Mouse (Mus musculus): ENCODE results near the gene Opa3.

Opa3 gene

DNA sequence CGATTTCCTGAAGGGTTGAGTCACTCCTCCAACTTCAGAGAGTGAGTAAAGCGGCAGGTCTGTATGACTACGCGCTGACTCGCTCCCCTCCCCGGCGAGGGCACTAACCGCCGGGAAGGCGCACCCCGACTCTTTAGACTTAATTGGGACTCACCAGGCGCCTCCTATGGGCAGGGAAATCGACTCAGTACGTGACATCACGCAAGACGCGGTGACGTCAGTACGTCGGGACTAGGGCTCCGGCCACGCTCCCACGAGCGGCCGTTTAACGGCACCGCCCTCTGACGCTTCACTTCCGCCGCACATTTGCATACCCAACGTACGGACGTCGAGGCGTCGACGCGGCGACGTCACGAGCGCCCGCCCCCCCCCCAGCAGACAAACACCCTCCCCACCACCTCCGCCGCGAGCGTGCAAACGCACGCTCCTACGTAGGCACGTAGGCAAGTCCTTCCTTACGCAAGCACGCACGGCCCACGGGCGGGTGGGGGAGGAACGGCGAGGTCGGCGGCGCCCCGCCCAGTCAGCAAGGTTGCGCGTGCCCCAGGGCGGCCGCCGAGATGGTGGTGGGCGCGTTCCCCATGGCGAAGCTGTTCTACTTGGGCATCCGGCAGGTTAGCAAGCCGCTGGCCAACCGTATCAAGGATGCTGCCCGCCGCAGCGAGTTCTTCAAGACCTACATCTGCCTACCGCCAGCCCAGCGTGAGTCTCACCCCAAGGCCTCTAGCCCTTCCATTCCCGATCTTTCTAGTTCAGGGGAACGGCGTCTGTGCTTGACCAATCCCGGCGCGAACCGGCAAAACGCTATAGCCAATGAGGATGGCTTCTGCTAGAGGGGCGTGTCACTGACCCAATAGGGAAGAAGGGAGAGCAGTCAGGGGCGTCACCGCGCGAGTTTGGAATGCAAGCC is at the start of gene Opa3:
Gene Opa3 (plus strand): TSS at position 452 of the 910 bp plus-strand sequence.
- DNase-seq (ENCODE audit: low spot score), result peak; percentile 94

DNA sequence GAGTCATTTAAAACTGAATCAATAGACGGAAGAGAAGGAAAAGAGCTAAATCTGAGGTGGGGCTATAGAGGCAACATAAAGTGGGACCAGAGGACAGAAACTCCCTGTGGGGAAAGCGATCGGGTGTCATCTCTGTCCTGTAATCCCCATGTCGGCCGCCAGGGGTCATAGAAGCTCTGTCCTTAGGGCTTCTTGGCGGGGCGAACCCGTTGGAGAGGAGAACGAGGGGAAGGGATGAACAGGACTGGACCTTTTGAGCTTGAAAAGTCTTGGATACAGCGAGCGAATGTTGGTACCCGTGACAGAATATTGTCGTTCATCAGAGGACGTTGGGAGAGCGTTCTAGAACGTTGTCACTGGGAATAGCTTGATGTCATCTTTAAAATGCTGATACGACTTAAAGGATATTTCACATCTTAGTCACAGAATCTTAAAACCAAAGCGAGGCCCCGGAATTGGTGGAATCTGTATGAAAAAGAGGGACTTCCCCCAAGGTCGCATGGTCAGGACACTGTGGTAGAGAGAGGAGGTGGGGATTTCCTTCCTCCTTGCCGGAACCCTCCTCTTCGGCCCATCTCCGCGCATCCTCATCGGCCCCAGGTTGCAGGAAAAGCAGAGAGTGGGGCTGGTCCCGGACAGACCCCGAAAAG is 49.6 kb upstream of the Opa3 start:
- DNase-seq (ENCODE audit: low spot score), result peak; percentile 69

DNA sequence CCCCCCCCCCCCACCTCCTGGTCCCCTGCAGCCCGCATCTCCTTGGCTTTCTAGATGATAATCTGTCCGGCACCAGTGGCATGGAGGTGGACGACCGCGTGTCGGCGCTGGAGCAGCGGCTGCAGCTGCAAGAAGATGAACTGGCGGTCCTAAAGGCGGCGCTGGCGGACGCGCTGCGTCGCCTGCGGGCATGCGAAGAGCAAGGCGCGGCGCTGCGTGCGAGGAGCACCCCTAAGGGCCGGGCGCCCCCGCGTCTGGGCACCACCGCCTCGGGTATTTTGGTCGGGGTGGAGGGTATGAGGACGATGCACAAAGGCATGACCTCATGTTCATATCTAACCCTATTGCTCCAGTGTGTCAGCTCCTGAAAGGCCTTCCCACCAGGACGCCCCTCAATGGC is 49.0 kb upstream of the Opa3 start:
- peak; percentile 43 for DNase-seq (ENCODE audit: low spot score)

DNA sequence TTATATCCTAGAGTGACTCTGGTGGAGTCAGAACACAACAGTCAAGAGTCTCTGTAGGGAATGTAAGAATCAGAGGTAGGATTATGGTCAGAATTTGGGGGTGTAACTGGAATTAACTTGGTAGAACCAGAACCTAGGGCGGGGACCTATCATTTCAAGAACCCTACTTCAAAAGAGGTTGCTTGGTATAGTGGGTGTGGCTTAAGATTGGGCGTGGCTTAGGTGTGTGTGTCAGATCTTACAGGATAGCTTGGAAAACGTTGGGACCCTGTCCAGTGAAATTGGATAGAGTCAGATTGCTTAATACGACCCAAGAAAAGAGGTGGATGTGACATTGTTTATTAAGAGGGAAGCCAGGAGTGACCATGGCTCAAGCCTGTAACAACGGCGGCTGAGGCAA is 48.2 kb upstream of the Opa3 start:
- DNase-seq (ENCODE audit: low spot score), result no peak

DNA sequence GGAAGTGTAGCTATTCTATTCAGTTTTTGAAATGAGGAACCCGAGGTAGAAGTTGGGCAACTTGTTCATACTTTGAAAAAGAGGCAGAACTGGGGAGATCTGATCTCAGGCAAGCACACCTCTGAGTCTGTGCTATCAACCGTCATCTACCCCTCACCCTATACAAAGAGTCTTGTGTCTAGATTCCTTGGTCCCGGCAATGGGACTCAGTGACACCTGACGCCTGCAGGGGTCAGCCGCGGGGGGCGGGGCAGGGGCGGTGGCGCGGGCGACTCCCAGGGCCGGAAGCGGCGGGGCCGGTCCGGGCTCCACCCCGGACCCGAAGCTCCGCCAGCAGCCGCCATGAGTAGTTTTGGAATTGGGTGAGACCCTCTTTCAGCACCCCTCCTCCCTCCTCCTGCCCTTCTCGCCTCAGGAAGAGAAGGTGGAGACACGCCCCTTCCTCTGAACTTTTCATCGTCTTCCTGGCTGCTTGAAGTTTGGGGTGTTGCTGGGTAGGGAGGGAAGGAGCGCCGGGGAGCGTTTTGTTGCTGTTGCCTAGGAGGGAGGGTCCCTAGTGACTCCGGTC is 47.2 kb upstream of the Opa3 start:
- DNase-seq (ENCODE audit: low spot score), result no peak

DNA sequence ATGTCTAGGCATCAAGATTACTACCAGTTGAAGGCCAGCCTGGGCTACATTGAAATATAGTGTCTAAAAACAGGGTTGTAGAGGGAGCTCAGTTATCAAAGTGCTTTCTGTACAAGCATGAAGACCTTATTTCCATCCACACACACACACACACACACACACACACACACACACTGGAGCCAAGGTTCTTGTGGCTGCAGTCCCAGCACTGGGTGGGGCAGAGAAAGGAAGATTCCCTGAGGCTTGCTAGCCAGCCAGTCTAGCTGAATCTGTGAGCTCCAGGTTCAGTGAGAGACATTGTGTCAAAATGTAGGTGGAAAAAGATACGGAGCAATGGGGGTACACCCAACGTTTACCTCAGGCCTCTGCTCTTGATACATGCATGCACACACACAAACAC is 43.9 kb upstream of the Opa3 start:
- DNase-seq (ENCODE audit: low spot score), result no peak

DNA sequence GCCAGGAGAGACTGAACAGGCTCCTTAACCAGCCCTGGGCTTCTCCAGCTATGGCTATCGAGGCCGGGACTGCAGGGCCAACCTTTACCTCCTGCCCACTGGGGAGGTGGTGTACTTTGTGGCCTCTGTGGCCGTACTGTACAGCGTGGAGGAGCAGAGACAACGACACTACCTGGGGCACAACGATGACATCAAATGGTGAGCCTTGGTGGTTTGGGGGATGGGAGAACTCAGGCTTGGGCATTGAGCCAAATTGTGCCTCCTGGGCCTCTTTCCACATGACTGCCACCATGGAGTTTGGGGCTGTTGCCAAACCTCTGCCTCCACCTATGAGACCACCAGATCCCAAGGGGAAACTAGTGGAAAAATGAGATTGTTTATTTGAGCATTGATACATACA is 43.4 kb upstream of the Opa3 start:
- DNase-seq (ENCODE audit: low spot score), result no peak

DNA sequence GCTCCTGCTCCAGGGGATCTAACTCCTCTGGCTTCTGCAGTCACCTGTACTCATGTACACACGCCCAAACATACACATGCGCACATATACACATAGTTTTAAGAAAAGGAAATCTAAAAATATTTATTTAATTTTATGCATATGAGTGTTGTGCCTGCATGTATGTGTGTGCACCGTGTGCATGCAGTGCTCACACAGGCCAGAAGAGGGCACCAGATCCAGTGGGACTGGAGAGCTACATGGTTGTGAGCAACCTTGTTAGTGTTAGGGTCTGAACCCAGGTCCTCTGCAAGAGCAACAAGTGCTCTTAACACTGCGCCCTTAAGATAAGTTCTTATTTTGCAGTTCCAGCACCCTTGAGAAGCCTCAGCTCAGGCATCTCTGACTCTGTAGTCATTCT is 33.5 kb upstream of the Opa3 start:
- DNase-seq (ENCODE audit: low spot score), result no peak

DNA sequence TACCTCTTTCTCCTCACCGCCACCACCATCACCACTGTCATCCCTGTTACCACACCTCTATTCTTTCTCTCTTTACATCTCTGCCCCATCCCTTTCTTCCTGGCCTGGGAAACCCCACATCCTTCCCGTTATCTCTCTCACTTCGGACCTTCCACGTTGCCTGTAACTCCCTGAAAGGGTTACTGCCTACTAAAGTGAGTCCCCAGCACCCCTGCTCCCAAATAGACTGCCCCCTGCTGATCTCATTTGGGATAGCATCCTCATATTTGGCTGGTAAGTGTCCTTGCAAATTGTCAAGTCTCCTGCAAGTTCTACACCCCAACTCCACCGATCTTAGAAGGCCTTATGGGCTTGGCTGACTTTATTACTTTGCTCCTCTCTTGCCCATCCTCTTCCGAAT is 31.5 kb upstream of the Opa3 start:
- no peak for DNase-seq (ENCODE audit: low spot score)

DNA sequence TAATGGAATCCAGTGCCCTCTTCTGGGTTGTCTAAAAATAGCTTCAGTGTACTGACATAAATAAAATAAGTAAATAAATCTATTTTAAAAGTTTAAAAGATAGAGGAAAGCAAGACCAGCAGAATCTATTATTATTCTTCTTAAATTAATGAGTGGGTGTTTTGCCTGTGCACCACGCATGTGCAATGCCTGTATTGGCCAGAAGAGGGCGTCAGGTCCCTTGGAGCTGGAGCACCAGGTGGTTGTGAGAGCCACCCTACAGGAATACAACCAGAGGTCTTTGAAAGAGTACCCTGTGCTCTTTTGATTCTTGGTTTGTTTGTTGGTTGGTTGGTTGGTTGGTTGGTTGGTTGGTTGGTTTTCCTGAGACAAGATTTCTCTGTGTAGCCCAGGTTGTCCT is 30.1 kb upstream of the Opa3 start:
- peak; percentile 35 for DNase-seq (ENCODE audit: low spot score)

DNA sequence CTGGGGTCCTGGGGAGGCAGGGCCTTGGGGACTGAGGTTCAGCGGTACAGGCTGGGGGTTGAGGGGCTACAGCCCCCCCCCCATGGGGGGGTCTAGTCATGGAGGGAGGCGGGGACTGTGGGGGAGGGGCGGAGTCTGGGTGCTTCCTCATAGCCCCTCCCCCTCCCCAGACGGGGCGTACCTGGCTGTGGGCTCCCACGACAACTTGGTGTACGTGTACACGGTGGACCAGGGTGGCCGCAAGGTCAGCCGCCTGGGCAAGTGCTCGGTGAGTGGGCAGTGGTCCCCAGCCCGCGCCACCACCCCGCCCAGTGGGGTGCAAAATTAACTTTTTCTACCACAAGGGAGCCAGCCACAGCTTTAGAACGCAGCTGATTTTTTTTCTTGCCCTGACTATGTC is 26.5 kb upstream of the Opa3 start:
- DNase-seq (ENCODE audit: low spot score), result no peak

DNA sequence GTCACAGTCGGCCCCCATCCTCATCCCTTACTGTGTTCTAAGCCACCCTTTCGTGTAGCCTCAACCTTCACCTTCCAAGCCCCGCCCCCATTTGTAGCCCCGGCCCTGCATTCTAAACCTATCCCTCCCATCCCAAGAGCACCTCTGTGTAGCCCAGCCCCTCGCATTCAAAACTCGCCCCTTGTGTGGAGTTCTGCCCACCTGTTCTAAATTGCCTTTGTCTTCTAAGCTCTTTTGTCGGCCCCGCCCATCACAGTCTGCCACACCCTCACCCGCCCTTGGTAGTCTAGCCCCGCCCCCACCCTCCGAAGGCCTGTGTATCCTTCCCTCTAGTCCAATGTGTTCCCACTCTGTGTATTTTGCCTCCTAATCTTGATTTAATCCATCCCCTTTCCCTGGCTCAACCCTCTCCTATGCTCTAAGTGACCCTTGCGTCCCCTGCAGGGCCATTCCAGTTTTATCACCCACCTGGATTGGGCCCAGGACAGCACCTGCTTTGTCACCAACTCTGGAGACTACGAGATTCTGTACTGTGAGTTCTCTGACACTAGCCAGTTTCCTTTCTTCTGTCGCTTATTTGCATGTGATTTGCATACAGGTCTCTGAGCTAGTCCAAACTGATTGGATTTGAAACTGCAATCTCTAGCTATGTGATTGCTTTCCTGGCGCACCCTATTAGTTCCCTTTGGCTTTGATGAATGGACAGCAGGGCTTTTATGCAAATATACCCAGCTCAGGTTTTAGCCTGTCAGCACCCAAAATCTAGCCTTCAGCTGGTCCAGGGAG is 25.9 kb upstream of the Opa3 start:
- no peak for DNase-seq (ENCODE audit: low spot score)

DNA sequence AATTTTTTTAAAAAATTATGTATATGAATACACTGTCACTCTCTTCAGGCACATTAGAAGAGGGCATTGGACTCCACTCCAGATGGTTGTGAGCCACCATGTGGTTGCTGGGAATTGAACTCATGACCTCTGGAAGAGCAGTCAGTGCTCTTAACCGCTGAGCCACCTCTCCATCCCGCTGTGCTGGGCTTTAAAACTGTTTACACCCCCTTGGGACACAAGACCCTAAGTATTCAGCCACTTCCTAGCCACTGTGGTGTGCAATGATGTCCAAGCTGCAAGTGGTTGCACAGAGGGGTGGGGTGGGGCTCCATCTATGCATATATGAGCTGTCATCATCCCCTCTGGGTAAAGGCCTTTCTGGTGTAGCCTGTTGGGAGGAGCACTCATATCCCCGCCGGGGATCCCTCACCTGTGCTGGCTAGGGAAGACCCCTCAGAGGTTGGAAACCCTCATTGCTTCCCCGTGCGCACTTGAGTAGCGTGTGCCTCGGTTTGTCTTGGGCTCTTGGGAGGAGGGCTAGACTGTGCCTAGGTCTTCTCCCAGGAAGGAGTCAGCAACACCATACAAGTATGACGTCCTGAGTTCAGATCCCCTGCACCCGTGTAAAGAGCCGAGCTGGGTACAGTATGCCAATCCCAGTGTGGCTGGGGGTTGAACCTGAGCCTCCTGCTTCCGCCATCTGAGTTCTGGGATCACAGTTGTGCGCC is 19.8 kb upstream of the Opa3 start:
- DNase-seq (ENCODE audit: low spot score), result no peak

DNA sequence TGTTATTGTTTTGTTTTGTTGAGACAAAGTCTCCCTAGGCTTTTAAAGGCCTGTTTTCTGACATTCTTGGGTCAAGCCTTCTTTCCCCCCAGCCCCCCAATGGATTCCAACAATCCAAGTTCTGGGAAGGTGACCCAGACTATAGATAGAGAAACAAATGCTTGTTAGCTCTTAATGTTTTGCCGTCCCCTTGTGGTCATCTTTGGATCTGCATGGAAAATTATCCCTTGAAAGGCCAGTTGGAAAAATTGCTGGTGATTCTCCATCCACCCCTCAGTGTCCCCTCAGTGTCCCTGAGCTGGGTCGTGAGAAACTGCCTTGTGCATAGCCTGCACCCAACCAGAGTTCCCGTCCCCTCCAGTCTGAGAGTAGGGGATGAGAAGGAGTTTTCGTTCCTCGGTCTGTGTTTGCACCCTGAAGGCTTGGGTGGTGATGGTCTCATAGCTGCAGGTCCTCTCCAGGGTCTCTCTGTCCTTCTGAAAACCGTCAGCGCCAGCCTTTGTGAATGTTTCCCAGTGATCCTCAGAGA is 19.1 kb upstream of the Opa3 start:
- DNase-seq (ENCODE audit: low spot score), result no peak

DNA sequence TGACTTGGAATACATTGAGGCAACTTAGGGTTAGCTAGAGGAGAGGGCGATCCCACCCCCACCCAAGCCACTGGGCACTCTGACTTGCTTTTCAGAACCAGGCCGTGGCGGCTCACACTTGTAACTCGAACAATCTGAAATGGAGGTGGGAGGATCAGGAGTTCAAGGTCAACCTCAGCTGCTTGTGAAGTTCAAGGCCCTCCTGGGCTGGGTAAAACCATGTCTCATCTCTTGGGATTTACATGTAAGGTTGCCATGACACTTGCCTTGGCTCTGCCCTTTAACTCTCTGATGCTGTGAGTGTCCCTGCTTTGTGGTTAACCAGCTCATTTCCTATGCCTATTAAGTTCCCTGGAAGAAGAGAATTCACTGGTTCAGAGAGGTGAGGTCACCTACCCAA is 18.6 kb upstream of the Opa3 start:
- DNase-seq (ENCODE audit: low spot score), result no peak

DNA sequence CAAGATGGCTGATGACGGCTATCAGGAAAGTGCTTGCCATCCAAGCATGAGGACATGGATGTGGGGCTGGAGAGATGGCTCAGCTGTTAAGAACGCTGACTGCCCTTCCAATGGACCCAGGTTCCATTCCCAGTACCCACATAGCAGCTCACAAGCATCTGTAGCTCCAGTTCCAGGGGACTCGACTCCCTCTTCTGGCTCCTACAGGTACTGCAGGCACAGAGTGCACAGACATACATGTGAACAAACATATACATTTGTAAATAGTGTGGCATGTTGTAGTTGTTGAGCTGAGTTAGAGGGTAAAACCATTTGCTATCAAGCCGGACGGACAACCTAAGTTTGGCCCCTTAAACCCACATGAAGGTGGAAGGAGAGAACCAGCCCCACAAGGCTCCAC is 18.1 kb upstream of the Opa3 start:
- no peak for DNase-seq (ENCODE audit: low spot score)

DNA sequence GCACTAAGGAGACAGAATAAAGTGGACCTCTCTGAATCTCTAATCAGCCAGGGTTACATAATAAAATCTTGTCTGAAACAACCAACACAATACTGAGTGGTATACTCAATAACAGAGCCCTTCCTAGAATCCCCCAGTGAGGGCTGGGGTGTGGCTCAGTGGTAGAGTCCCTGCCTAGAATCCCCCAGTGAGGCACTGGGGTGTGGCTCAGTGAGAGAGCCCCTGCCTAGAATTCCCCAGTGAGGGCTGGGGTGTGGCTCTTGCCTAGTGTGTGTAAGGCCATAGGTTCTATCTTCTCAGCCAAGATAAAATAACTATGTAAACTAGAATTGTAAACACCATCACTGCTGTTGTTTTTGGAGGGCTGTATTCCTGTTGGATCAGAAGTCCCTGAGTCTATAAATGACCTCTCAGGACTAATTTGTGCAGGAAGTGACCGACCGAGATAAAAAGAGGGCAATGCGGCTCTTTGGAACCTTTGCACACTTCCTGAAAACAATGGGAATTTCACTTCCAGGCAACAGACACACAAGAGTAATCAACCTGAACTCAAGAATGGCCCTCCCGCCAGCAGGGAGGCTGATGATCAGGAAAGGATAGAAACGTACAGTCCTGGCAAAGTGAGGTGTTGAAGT is 17.0 kb upstream of the Opa3 start:
- no peak for DNase-seq (ENCODE audit: low spot score)

DNA sequence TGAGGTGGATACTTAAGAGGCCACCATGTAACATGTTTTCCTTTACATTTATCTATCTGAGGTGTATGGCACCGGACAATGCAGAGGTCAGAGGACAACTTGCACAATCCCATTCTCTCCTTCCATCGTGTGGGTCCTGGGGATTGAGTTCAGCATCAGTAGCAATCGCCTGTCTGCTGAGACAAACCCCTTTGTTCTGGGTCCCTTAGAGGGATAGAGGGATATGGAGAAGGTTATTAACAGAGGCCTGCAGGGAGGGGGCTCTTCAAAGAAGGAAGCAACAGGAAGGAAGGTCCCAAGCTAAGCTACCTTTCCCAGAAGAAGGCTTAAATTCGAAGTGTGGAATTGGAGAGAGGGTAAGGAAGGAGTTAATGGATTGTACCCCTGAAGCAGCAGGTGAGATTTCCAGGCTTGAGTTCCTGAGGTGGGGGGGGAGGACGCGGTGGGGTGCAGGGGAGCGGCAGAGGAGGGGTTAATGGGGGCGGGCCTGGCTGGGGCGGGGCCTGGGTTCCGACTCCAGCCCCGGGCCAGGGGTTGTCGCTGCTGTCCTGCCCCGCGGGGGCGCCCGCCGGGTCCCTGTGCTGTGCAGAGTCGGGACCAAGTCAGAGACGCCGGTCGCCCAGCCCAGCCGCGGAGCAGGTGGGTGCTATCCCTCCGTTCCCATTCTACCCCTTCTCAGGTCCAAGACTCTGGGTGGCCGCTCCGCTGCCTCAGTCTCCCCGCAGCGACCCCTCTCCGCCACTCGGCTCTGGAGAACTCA is 16.0 kb upstream of the Opa3 start, which contains the start of gene Gpr4:
Gene Gpr4 (plus strand): TSS at position 543 of the 760 bp plus-strand sequence.
- no peak for DNase-seq (ENCODE audit: low spot score)

DNA sequence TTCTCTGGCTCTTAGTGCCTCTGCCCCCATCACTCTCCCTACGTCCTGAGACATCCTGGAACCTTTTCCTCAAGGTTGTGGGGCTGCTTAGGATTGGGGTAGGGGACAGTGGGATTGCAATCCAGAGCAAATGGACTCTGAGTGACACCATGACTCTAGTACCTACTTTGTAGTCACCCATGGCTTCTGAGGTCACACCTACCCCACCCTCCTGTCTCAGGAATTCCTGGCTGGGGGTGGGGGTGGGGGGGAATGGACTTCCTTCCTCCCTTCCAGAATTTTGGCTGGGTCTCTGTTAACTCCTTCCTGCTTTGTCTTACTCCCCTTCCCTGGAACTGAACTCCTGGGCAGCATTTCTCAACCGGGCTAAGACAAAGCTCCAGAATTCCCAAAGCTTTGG is 14.7 kb upstream of the Opa3 start:
- DNase-seq (ENCODE audit: low spot score), result no peak

DNA sequence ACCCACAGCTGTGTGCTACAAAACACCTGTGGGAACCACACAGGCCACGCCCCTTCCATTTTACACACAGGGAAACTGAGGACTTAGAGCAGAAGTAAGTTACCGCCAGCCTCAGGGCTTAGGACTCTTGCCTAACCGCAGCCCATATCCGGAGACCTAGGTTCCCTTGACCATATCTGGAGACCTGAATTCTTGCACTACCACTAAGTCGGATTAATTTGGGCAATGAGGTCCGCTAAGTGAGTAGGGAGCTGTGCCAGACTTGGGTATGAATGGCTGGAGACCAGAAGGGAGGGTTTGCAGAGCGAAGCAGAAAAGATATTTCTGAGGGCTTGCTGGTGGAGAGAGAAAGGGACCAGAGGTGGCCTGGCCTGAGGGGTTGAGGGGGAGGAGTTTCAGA is 13.8 kb upstream of the Opa3 start:
- no peak for DNase-seq (ENCODE audit: low spot score)

Data from spleen, adult 12 weeks (tissue).